Mouse (Mus musculus) kidney, adult 11 months (tissue): Measurements from ENCODE around the gene Fubp3.
"Not testable (repeated sequence)": the region's sequence is repeated elsewhere in the genome, so short reads cannot be mapped to it uniquely, and the experiment has no call there.

Experiments used
- DNase-seq: peaks from one replicate; pipeline ENCODE4 v3.0.0; 2022

The Fubp3 gene

GRCm38 (mm10) chr2:31572051-31572914, at the start of gene Fubp3:
Fubp3 (plus strand) TSS chr2:31572651.
- DNase-seq = peak; percentile 95

GRCm38 (mm10) chr2:31524641-31525040, 47.8 kb upstream of the Fubp3 start:
- DNase-seq = no peak

GRCm38 (mm10) chr2:31525778-31526177, 46.7 kb upstream of the Fubp3 start:
- DNase-seq = no peak

- DNase-seq = no peak
Observed at GRCm38 (mm10) chr2:31530201-31530600, 42.2 kb upstream of the Fubp3 start.

- DNase-seq = no peak
Observed at GRCm38 (mm10) chr2:31537054-31537453, 35.4 kb upstream of the Fubp3 start.

- no peak for DNase-seq
Observed at GRCm38 (mm10) chr2:31538745-31539144, 33.7 kb upstream of the Fubp3 start.

GRCm38 (mm10) chr2:31541581-31541980, 30.9 kb upstream of the Fubp3 start:
- peak; percentile 56 for DNase-seq

- no peak for DNase-seq
Observed at GRCm38 (mm10) chr2:31547726-31548125, 24.7 kb upstream of the Fubp3 start.

- no peak for DNase-seq
Observed at GRCm38 (mm10) chr2:31550503-31550902, 21.9 kb upstream of the Fubp3 start.

GRCm38 (mm10) chr2:31551351-31551750, 21.1 kb upstream of the Fubp3 start:
- not testable (repeated sequence) for DNase-seq

GRCm38 (mm10) chr2:31551971-31552370, 20.5 kb upstream of the Fubp3 start:
- no peak for DNase-seq

- DNase-seq = no peak
Observed at GRCm38 (mm10) chr2:31554619-31555018, 17.8 kb upstream of the Fubp3 start.

GRCm38 (mm10) chr2:31572915-31573635, 624 bp downstream of the Fubp3 start:
- no peak for DNase-seq

- DNase-seq = no peak
Observed at GRCm38 (mm10) chr2:31581617-31582016, 9.2 kb downstream of the Fubp3 start.

- DNase-seq = no peak
Observed at GRCm38 (mm10) chr2:31591799-31592484, 19.5 kb downstream of the Fubp3 start.

GRCm38 (mm10) chr2:31607555-31607954, 35.1 kb downstream of the Fubp3 start:
- DNase-seq = no peak

- DNase-seq = no peak
Observed at GRCm38 (mm10) chr2:31609859-31610261, 37.4 kb downstream of the Fubp3 start.

GRCm38 (mm10) chr2:31610922-31611321, 38.5 kb downstream of the Fubp3 start:
- DNase-seq = no peak

GRCm38 (mm10) chr2:31611400-31611799, 38.9 kb downstream of the Fubp3 start:
- DNase-seq = no peak

- DNase-seq = no peak
Observed at GRCm38 (mm10) chr2:31612627-31613026, 40.2 kb downstream of the Fubp3 start.

- DNase-seq = no peak
Observed at GRCm38 (mm10) chr2:31613781-31614180, 41.3 kb downstream of the Fubp3 start.

- no peak for DNase-seq
Observed at GRCm38 (mm10) chr2:31618484-31619161, 46.2 kb downstream of the Fubp3 start.

GRCm38 (mm10) chr2:31619208-31619607, 46.8 kb downstream of the Fubp3 start:
- no peak for DNase-seq
